Mouse (Mus musculus) bone marrow, adult 2 months (tissue): ENCODE results near the gene Gm20219.

Experiments
- CTCF ChIP-seq: fragments of 200-500 bp; IDR thresholded peaks from 2 replicates; pipeline ENCODE4 v1.5.1; 2011; ENCODE audit warnings: low read length, control low read depth; ENCODE audit not compliant: control insufficient read depth, insufficient read depth
- POLR2A ChIP-seq: fragments of 200-500 bp; IDR thresholded peaks from 2 replicates; pipeline ENCODE4 v1.6.1; 2011; ENCODE audit warnings: low read depth, mild to moderate bottlenecking, control low read depth, low read length, borderline replicate concordance; ENCODE audit not compliant: control insufficient read depth

DNA sequence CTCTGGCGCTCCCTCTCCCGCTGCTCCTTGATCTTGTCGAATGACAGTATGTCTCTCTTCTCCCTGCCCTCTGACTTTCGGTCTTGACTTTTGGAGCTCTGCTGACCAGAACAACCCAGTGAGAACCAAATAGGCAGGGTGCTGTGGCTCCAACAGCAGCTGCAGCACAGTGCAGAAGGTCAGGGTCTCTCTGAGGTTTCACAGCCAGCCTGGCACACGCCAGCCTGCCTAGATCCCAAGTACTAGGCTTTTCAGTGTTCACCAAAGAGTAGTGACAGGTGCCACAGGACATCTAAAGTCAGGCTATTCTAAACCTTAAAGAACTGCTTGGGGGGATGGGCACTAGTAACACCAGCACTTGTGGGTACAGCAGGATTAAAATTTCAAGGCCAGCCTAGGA lies 12.7 kb upstream of the Gm20219 start:
- TF ChIP-seq CTCF (no peak), POLR2A (no peak)
